In the genomic region with DNA sequence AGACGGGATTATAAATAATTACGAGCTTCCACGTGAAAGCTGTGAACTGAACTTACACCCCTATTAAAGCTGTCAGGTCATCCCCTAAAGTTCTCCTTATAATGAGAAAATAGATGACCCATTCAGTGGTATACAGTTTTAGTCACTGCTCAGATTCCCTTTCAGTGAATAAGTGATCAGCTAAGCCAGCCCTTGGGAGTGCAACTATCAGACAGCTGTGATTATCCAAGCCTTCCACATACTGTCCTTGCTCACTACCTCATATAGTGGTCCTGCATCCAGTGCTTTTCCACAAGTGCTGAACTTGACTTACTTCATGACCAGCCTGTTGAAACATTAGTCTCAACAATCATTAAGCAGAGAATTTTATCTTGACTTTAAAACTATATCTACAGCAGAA, we compare ENCODE assay signal across 15 mouse cellular contexts.
"Had no signal": no experiment of that assay in that cellular context is flagged by ENCODE, and none has a peak within 500 bp of the region (broad histone marks: within the 10 kb centered on the region; RNA-seq: fewer than 3 reads in every experiment).

No protein-coding gene starts in this region.

- H3K4me1 ChIP-seq: neural tube, embryonic 15.5 days; stomach, embryonic 15.5 days had no signal

- H3K9me3 ChIP-seq: neural tube, embryonic 15.5 days; stomach, embryonic 15.5 days had no signal

- DNase-seq: retina, postnatal 1 day; right cerebral cortex, adult 18-20 months; right cerebral cortex, postnatal 14 days; right cerebral cortex, postnatal 25 days; right cerebral cortex, postnatal 4 days; spleen, adult 18-20 months; thymus, adult 18-20 months; thymus, adult 2 months; thymus, postnatal 14 days; thymus, postnatal 25 days; thymus, postnatal 36 days; thymus, postnatal 4 days had no signal

- H3K27me3 ChIP-seq: neural tube, embryonic 15.5 days; stomach, embryonic 15.5 days had no signal

- H3K4me3 ChIP-seq: neural tube, embryonic 15.5 days; stomach, embryonic 15.5 days had no signal

- H3K27ac ChIP-seq: neural tube, embryonic 15.5 days; stomach, embryonic 15.5 days; stomach, postnatal 0 days had no signal

- H3K9ac ChIP-seq: neural tube, embryonic 15.5 days; stomach, embryonic 15.5 days had no signal

- H3K36me3 ChIP-seq: neural tube, embryonic 15.5 days; stomach, embryonic 15.5 days had no signal

- H3K4me2 ChIP-seq: neural tube, embryonic 15.5 days; stomach, embryonic 15.5 days had no signal
